Mouse (Mus musculus) thymus, adult 2 months (tissue): ENCODE measurements around the gene Babam2.

Experiments used
- CTCF ChIP-seq: fragments of 200-500 bp; IDR thresholded peaks from 2 replicates; pipeline ENCODE4 v1.5.1; 2012; ENCODE audit warnings: mild to moderate bottlenecking, control low read depth, low read length, moderate library complexity, borderline replicate concordance; ENCODE audit not compliant: control insufficient read depth, poor library complexity, insufficient read depth; ENCODE audit errors: extremely low read depth
- POLR2A ChIP-seq: fragments of 200-500 bp; IDR thresholded peaks from 2 replicates; pipeline ENCODE4 v1.6.1; 2012; ENCODE audit warnings: mild to moderate bottlenecking, low read length, control low read depth, moderate library complexity; ENCODE audit not compliant: control insufficient read depth, poor library complexity, insufficient read depth; ENCODE audit errors: extremely low read depth

GRCm38 (mm10) chr5:31715486-31716150 is 18.1 kb downstream of the Babam2 start:
- TF ChIP-seq CTCF (no peak), POLR2A (no peak)
